Mouse (Mus musculus): ENCODE data around the gene Nkapl. TPM values are rescaled to one million over a fixed set of nuclear protein-coding genes. Genes with fewer than 3 reads are reported as not detected.

Gene Nkapl
- polyA plus RNA-seq, 2 experiments from 2014 or later: 0.36 TPM; not detected in 1

DNA sequence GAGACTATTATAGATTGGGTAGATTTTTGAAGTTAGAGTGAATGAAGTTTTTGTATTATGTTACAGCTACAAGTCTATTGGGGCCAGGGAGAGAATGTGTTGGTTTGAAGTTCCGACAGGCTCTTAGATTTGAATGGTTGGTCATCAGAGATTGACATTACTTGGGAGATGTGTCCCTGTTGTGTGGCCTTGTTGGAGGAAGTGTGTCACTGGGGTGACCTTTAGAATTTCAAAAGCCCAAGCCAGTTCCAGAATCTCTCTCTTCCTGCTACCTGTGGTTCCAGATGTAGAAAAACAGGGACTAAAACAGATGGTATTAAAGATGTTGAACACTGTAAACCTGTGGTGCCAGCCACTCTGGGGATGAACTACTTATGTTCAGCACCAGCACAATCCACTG is 40.7 kb downstream of the Nkapl start:
- ATAC-seq: no peak

DNA sequence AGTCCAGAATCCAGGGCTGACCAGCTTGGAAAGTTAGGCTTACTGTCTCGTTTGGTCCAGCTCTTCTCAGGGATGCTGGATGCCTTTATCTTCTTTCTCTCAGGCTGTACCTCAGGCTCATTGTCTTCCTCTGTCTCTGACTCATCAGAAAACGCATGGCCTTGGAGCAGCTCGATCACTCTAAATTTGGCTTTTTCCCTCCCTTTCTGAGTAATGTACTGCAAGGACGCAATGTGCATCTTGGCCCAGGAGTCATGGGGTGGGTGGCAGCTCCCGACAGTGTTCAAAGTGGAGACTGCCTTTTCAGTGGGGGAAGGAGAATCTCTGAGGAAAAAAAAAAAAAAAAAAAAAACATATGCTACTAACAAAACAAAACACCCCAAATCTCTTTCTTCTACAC is 45.0 kb downstream of the Nkapl start:
- ATAC-seq: no peak

DNA sequence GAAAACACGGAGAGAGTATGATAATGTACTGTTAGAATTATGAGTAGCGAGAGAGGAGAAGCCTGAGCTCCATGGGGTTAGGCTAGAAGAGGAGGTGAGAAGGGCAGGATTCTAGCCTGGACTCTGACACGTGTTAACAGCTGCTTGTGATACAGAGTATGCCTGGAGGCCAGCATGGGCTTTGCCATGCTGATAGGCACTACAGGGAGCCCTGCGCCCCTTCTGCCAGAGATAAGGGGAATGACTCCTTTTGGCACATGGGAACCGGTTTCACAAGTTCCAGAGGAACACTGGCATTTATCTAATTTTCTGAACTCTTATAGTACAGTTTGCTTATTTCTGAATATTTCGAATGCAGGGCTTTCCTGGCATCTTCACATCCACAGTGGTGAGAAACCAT is 49.4 kb downstream of the Nkapl start:
- no peak for ATAC-seq

DNA sequence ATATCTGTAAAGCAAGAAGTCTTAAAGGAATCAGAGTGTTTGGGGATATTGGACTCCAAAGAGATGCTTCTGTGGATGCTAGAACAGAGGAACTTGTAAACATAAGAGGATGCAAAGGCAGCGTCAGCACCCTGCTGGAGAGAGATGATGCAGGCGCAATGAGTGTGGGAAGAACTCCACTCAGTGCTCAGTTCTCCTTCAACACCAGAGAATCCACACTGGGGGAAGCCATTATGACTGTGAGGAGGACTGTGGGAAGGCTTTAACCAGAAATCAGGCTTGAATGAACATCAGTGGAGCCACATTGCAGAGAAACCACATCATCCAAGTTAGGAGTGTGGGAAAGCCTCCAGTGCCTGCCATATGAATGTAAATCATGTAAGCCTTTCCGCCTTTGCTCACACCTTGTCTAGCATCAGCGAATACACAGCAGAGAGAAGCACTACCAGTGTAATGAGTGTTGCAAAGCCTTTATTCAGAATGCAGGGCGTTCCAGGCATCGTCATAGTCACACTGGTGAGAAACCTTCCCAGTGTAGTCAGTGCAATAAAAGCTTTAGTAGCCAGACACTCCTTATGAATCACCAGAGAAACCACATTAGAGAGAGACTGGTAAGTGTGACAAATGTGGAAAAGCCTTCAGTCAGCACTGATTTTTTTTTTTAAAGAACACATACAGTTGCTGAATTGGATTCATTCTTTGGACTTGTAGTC is 50.9 kb downstream of the Nkapl start:
- ATAC-seq: no peak

Other genes with a start within 250 kb of the Nkapl start
- gene Gpx5, start 175.8 kb downstream of the Nkapl start, polyA plus RNA-seq (2017; shearing (Covaris generic)): not detected
- not detected for gene Gpx6, start 156.4 kb downstream of the Nkapl start, polyA plus RNA-seq (2017; shearing (Covaris generic))
- gene Olfr1367, start 121.6 kb downstream of the Nkapl start, polyA plus RNA-seq (2017; shearing (Covaris generic)): not detected
- 10 to 100 TPM in 1 of 2 experiments, 1 to 10 TPM in 1; 7.7 to 10.6 TPM for gene Zscan12, start 105.7 kb downstream of the Nkapl start, polyA plus RNA-seq (2017; shearing (Covaris generic))
- 10 to 100 TPM; 31.1 to 45.5 TPM for gene Zkscan3, start 65.8 kb downstream of the Nkapl start, polyA plus RNA-seq (2017; shearing (Covaris generic))
- 1 to 10 TPM; 1.3 to 1.7 TPM for gene Pgbd1, start 27.5 kb downstream of the Nkapl start, polyA plus RNA-seq (2017; shearing (Covaris generic))
- gene Zscan26, start 14.8 kb downstream of the Nkapl start, polyA plus RNA-seq (2017; shearing (Covaris generic)): 10 to 100 TPM; 78.3 to 80.7 TPM
- not detected for gene Zkscan4, start 10.4 kb upstream of the Nkapl start, polyA plus RNA-seq (2017; shearing (Covaris generic))
- not detected for gene Gm10065, start 10.9 kb upstream of the Nkapl start, polyA plus RNA-seq (2017; shearing (Covaris generic))
- gene AK157302, start 26.7 kb upstream of the Nkapl start, polyA plus RNA-seq (2017; shearing (Covaris generic)): under 1 TPM; 0.51 to 0.95 TPM
- gene Gm11273, start 32.9 kb upstream of the Nkapl start, polyA plus RNA-seq (2017; shearing (Covaris generic)): 10 to 100 TPM in 1 of 2 experiments, not detected in 1; 29.3 TPM
- 1 to 10 TPM; 5.2 to 6.1 TPM for gene Zkscan8, start 62.6 kb upstream of the Nkapl start, polyA plus RNA-seq (2017; shearing (Covaris generic))
- gene Olfr1366, start 74.3 kb upstream of the Nkapl start, polyA plus RNA-seq (2017; shearing (Covaris generic)): not detected
- under 1 TPM in 1 of 2 experiments, not detected in 1; 0.32 TPM for gene Olfr1535, start 91.4 kb upstream of the Nkapl start, polyA plus RNA-seq (2017; shearing (Covaris generic))
- gene Olfr1364, start 113.2 kb upstream of the Nkapl start, polyA plus RNA-seq (2017; shearing (Covaris generic)): not detected
- not detected for gene Olfr1362, start 145.5 kb upstream of the Nkapl start, polyA plus RNA-seq (2017; shearing (Covaris generic))
- not detected for gene Olfr11, start 174.0 kb upstream of the Nkapl start, polyA plus RNA-seq (2017; shearing (Covaris generic))
- not detected for gene Olfr1361, start 194.9 kb upstream of the Nkapl start, polyA plus RNA-seq (2017; shearing (Covaris generic))
- gene Olfr1360, start 208.9 kb upstream of the Nkapl start, polyA plus RNA-seq (2017; shearing (Covaris generic)): not detected
- gene Olfr1359, start 229.6 kb upstream of the Nkapl start, polyA plus RNA-seq (2017; shearing (Covaris generic)): not detected
- gene Hist1h2bl, start 247.6 kb upstream of the Nkapl start, polyA plus RNA-seq (2017; shearing (Covaris generic)): not detected
- gene Hist1h2ai, start 247.9 kb upstream of the Nkapl start, polyA plus RNA-seq (2017; shearing (Covaris generic)): 10 to 100 TPM in 1 of 2 experiments, not detected in 1; 41.5 TPM
- gene Hist1h3h, start 249.2 kb upstream of the Nkapl start, polyA plus RNA-seq (2017; shearing (Covaris generic)): 1 to 10 TPM; 2.1 to 2.5 TPM

Measured in CD4-positive, CD25-positive, alpha-beta regulatory T cell, adult 4 months (primary cell).